Mouse (Mus musculus): ENCODE results near the gene Zfp935. TPM values are rescaled to one million over a fixed set of nuclear protein-coding genes. Genes with fewer than 3 reads are reported as not detected.
"Not testable (repeated sequence)": the region's sequence is repeated elsewhere in the genome, so short reads cannot be mapped to it uniquely, and the experiment has no call there.

Gene Zfp935
- polyA plus RNA-seq, 1 experiment from 2014 or later: not detected

- H3K27ac ChIP-seq (replicated peaks); H3K4me2 ChIP-seq (replicated peaks; ENCODE audit: low read depth); H3K4me3 ChIP-seq (ENCODE audit: low read depth, low read length); H3K27me3 ChIP-seq (ENCODE audit: control insufficient read depth, insufficient read depth, low read length); H3K9ac ChIP-seq (ENCODE audit: low read length); ATAC-seq (ENCODE audit: low FRiP score, low TSS enrichment); H3K36me3 ChIP-seq (ENCODE audit: control insufficient read depth, insufficient read depth, low read length); H3K4me1 ChIP-seq (replicated peaks; ENCODE audit: control insufficient read depth, insufficient read depth); DNase-seq (ENCODE audit: low spot score); H3K9me3 ChIP-seq (ENCODE audit: control insufficient read depth, low read length): not testable (repeated sequence)
- TF ChIP-seq CTCF (IDR thresholded peaks at IDR 0.05; ENCODE audit: low read depth): peak; percentile 65
Measured at GRCm38 (mm10) chr13:62469947-62470346, 88.4 kb downstream of the Zfp935 start.

GRCm38 (mm10) chr13:62466424-62467334 is 91.6 kb downstream of the Zfp935 start, which contains the start of gene Gm49359:
Gene Gm49359, minus strand, starts transcription at chr13:62466832.
- not testable (repeated sequence) for H3K4me1 ChIP-seq (replicated peaks; ENCODE audit: control insufficient read depth, insufficient read depth); H3K27me3 ChIP-seq (ENCODE audit: control insufficient read depth, insufficient read depth, low read length); H3K36me3 ChIP-seq (ENCODE audit: control insufficient read depth, insufficient read depth, low read length); H3K9me3 ChIP-seq (ENCODE audit: control insufficient read depth, low read length)
- H3K4me2 ChIP-seq (replicated peaks; ENCODE audit: low read depth): peak within 1 kb of the TSS; percentile 38
- H3K9ac ChIP-seq (ENCODE audit: low read length): peak within 1 kb of the TSS; percentile 75
- WGBS: 1% methylated on average over 28 of the region's 28 CpGs
- DNase-seq (ENCODE audit: low spot score): peak; percentile 88
- peak within 1 kb of the TSS; percentile 63 for H3K4me3 ChIP-seq (ENCODE audit: low read depth, low read length)
- ATAC-seq (ENCODE audit: low FRiP score, low TSS enrichment): peak; percentile 100
- H3K27ac ChIP-seq (replicated peaks): peak within 1 kb of the TSS; percentile 86

Small RNA genes lying within 50 kb of the gene (microRNA-seq; reads per million reads assigned to microRNA genes)
- not detected for gene Gm22256

Other genes starting within 250 kb of the Zfp935 start
- gene Gm3604, start 175.3 kb downstream of the Zfp935 start, polyA plus RNA-seq (2015; fragmentation: Nextera tagmentation; extraction: Ambion mirVana): 1.7 and 1.9 TPM in 2 replicates
- gene Gm49359, start 91.7 kb downstream of the Zfp935 start, polyA plus RNA-seq (2015; fragmentation: Nextera tagmentation; extraction: Ambion mirVana): 5.4 and 6.0 TPM in 2 replicates
- 4.7 and 5.4 TPM in 2 replicates for gene Zfp934, start 12.7 kb upstream of the Zfp935 start, polyA plus RNA-seq (2015; fragmentation: Nextera tagmentation; extraction: Ambion mirVana)
- gene 6720489N17Rik, start 65.7 kb upstream of the Zfp935 start, polyA plus RNA-seq (2015; fragmentation: Nextera tagmentation; extraction: Ambion mirVana): 3.5 and 4.0 TPM in 2 replicates
- 8.5 and 8.7 TPM in 2 replicates for gene Platr25, start 202.2 kb upstream of the Zfp935 start, polyA plus RNA-seq (2015; fragmentation: Nextera tagmentation; extraction: Ambion mirVana)
- 3.1 and 3.5 TPM in 2 replicates for gene Gm5141, start 227.3 kb upstream of the Zfp935 start, polyA plus RNA-seq (2015; fragmentation: Nextera tagmentation; extraction: Ambion mirVana)